Mouse (Mus musculus): ENCODE results near the gene Sparcl1. TPM values are rescaled to one million over a fixed set of nuclear protein-coding genes. Genes with fewer than 3 reads are reported as not detected.

The Sparcl1 gene
- polyA plus RNA-seq (2014; fragmentation: Illumina TruSeq; extraction: RNeasy Lipid Tissue Mini Kit (QIAGEN cat#74804); ENCODE audit: low read depth, low replicate concordance), result 5.5 TPM

GRCm38 (mm10) chr5:104113491-104114172, at the start of gene Sparcl1:
Gene Sparcl1, minus strand, starts transcription at chr5:104113733.

DNA sequence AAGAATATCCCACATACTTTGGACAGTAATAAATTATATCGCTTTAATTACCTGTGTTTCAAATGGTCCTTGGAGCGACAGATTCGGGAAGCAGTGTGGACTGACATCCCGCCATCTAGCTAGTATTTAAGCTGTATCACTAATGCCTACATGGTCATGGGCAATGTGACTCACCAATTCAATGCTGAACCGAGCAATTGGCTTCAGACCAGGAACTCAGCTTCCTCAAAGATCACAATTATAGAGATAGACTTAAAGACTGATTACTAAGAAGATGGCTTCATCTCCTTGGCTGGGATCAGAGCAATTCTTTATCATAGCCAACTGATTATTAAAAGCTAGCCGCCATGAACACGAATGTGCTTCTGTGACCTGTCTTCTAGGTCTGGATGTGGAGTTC, 36.0 kb downstream of the Sparcl1 start, which contains the start of gene Gm17660:
Gm17660 (minus strand) TSS at position 101 of the 400 bp plus-strand sequence.

DNA sequence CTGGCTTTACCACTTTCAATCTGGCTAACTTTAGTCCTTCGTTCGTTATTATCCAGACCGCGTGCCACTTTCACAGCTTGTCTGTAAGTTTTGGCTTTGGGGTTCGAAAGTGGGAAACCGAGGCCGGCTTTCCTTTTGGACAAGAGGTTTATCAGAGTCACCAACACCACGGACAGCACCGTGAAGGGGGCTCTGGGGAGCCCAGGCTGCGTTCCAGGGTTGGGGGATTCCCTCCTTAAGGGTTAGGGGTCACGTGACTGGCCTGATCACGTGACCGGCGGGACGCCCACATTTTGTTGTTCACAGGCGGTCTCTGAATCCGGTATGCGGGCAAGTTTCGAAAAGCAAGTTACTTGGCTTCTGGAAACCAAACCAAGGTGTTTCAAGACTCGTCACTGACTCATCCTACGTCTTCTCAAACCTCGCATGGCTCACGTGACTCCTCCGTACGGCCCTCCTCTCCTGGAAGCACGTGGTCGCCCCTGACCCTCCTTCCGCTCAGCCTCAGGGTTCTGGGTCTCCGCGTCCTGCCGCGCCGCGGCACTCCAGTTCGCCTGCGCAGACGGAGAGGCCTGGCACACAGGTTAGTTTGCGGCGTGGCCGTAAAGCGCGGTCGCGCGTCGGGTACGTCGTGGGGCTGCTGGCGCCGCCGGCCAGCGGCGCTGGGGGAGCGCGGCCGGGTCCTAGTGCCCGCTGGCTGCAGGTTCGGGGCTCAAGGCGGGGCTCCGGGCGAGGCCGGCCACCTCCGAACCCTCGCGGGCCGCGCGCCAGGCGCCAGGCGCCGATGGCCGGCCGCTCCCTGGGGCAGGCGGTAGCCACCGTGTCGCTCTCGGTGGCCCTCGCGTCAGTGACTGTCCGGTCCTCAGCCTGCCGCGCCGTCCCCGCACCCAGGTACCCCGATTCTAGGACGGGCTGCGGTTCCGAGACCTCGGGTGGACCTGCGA, 67.0 kb downstream of the Sparcl1 start, which contains the start of gene Nudt9:
Nudt9 (plus strand) TSS at position 51 of the 944 bp plus-strand sequence.

Other genes starting within 250 kb of the Sparcl1 start
- gene Klhl8, start 202.5 kb downstream of the Sparcl1 start, polyA plus RNA-seq (2014; fragmentation: Illumina TruSeq; extraction: RNeasy Lipid Tissue Mini Kit (QIAGEN cat#74804); ENCODE audit: low read depth, low replicate concordance), result 1.4 TPM
- gene Hsd17b13, start 136.3 kb downstream of the Sparcl1 start, polyA plus RNA-seq (2014; fragmentation: Illumina TruSeq; extraction: RNeasy Lipid Tissue Mini Kit (QIAGEN cat#74804); ENCODE audit: low read depth, low replicate concordance), result 695 TPM
- 198 TPM for gene Hsd17b11, start 91.8 kb downstream of the Sparcl1 start, polyA plus RNA-seq (2014; fragmentation: Illumina TruSeq; extraction: RNeasy Lipid Tissue Mini Kit (QIAGEN cat#74804); ENCODE audit: low read depth, low replicate concordance)
- 13.0 TPM for gene Nudt9, start 67.4 kb downstream of the Sparcl1 start, polyA plus RNA-seq (2014; fragmentation: Illumina TruSeq; extraction: RNeasy Lipid Tissue Mini Kit (QIAGEN cat#74804); ENCODE audit: low read depth, low replicate concordance)
- gene Gm17660, start 36.1 kb downstream of the Sparcl1 start, polyA plus RNA-seq (2014; fragmentation: Illumina TruSeq; extraction: RNeasy Lipid Tissue Mini Kit (QIAGEN cat#74804); ENCODE audit: low read depth, low replicate concordance), result not detected
- not detected for gene Dspp, start 57.0 kb upstream of the Sparcl1 start, polyA plus RNA-seq (2014; fragmentation: Illumina TruSeq; extraction: RNeasy Lipid Tissue Mini Kit (QIAGEN cat#74804); ENCODE audit: low read depth, low replicate concordance)
- gene Dmp1, start 88.9 kb upstream of the Sparcl1 start, polyA plus RNA-seq (2014; fragmentation: Illumina TruSeq; extraction: RNeasy Lipid Tissue Mini Kit (QIAGEN cat#74804); ENCODE audit: low read depth, low replicate concordance), result not detected
- not detected for gene Ibsp, start 185.4 kb upstream of the Sparcl1 start, polyA plus RNA-seq (2014; fragmentation: Illumina TruSeq; extraction: RNeasy Lipid Tissue Mini Kit (QIAGEN cat#74804); ENCODE audit: low read depth, low replicate concordance)
- not detected for gene Mepe, start 211.6 kb upstream of the Sparcl1 start, polyA plus RNA-seq (2014; fragmentation: Illumina TruSeq; extraction: RNeasy Lipid Tissue Mini Kit (QIAGEN cat#74804); ENCODE audit: low read depth, low replicate concordance)

Data from liver, adult 10 weeks (tissue).